Mouse (Mus musculus) midbrain, embryonic 13.5 days (tissue): ENCODE data around the gene Krba1. TPM values are rescaled to one million over a fixed set of nuclear protein-coding genes. Genes with fewer than 3 reads are reported as not detected.

ENCODE experiments used
- ATAC-seq: fragments of 200-750 bp; cut with Nextera tagmentation; 2 replicates; pipeline ENCODE4 v1.8.0; 2017; ENCODE audit warnings: mild to moderate bottlenecking, moderate TSS enrichment, moderate library complexity
- H3K27ac ChIP-seq: fragments of 300-500 bp; sonication (generic); 2 replicates; pipeline ENCODE4 v1.5.1; 2015; ENCODE audit warnings: inconsistent platforms, mild to moderate bottlenecking, moderate library complexity
- H3K27me3 ChIP-seq: fragments of 300-500 bp; sonication (generic); 2 replicates; pipeline ENCODE4 v1.6.1; 2015; ENCODE audit warnings: mild to moderate bottlenecking, inconsistent platforms
- H3K36me3 ChIP-seq: fragments of 300-500 bp; sonication (generic); 2 replicates; pipeline ENCODE4 v1.6.1; 2015; ENCODE audit warnings: mild to moderate bottlenecking, inconsistent platforms
- H3K4me1 ChIP-seq: fragments of 300-500 bp; sonication (generic); replicated peaks from 2 replicates; pipeline ENCODE4 v1.6.1; 2015; ENCODE audit warnings: inconsistent platforms
- H3K4me2 ChIP-seq: fragments of 300-500 bp; sonication (generic); replicated peaks from 2 replicates; pipeline ENCODE4 v1.6.1; 2015; ENCODE audit warnings: moderate library complexity, mild to moderate bottlenecking, inconsistent platforms
- H3K4me3 ChIP-seq: fragments of 300-500 bp; sonication (generic); replicated peaks from 2 replicates; pipeline ENCODE4 v1.5.1; 2015; ENCODE audit warnings: mild to moderate bottlenecking, inconsistent platforms
- H3K9ac ChIP-seq: fragments of 300-500 bp; sonication (generic); replicated peaks from 2 replicates; pipeline ENCODE4 v1.6.1; 2015; ENCODE audit warnings: mild to moderate bottlenecking, inconsistent platforms
- H3K9me3 ChIP-seq: fragments of 300-500 bp; sonication (generic); 2 replicates; pipeline ENCODE4 v1.6.1; 2016; ENCODE audit warnings: mild to moderate bottlenecking, inconsistent platforms
- WGBS: fragments of 180-500 bp; shearing (Covaris S2); methylation state at CpG from one replicate; pipeline ENCODE4 v1.1.7; 2015; 5-methylcytosine and 5-hydroxymethylcytosine counted together
- polyA plus RNA-seq: library from polyadenylated mRNA; unstranded; fragments of >200 nt; fragmentation: Nextera tagmentation; extraction: Ambion mirVana; gene quantifications from 2 replicates; pipeline ENCODE4 v1.2.1, GENCODE M21; 2015

Krba1 gene
- polyA plus RNA-seq, 1 experiment from 2014 or later = 29.0 TPM

DNA sequence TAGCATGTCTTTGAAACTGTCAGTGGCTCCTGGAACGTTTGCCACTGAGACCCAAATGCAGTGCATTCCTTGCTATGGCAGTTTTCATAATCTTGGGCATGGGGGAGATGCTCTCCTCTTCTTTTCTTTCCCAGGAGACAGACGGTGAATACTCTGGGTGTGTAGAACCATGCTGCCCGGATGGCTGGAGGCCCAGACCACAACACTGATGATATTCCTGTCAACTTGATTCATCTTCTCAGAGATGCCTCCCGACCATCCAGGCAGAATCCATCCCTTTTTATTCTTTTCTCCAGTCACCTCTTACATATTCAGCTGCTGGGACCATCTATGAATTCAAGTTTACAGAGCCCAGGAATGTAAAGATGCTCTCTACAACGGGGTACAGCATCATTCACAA is 35.4 kb downstream of the Krba1 start:
- no peaks in the 10 kb centered on the region for H3K36me3 ChIP-seq
- no peaks in the 10 kb centered on the region for H3K9me3 ChIP-seq
- 82% methylated on average over 5 of the region's 5 CpGs for WGBS
- no peak for ATAC-seq
- H3K27me3 ChIP-seq = no peaks in the 10 kb centered on the region
- no peak overlapping the region for H3K4me3 ChIP-seq
- no peak overlapping the region for H3K9ac ChIP-seq
- no peak overlapping the region for H3K4me2 ChIP-seq
- peaks cover 6% of the 10 kb centered on the region; the same call in 1 of the 2 replicates for H3K4me1 ChIP-seq
- no peak overlapping the region for H3K27ac ChIP-seq

DNA sequence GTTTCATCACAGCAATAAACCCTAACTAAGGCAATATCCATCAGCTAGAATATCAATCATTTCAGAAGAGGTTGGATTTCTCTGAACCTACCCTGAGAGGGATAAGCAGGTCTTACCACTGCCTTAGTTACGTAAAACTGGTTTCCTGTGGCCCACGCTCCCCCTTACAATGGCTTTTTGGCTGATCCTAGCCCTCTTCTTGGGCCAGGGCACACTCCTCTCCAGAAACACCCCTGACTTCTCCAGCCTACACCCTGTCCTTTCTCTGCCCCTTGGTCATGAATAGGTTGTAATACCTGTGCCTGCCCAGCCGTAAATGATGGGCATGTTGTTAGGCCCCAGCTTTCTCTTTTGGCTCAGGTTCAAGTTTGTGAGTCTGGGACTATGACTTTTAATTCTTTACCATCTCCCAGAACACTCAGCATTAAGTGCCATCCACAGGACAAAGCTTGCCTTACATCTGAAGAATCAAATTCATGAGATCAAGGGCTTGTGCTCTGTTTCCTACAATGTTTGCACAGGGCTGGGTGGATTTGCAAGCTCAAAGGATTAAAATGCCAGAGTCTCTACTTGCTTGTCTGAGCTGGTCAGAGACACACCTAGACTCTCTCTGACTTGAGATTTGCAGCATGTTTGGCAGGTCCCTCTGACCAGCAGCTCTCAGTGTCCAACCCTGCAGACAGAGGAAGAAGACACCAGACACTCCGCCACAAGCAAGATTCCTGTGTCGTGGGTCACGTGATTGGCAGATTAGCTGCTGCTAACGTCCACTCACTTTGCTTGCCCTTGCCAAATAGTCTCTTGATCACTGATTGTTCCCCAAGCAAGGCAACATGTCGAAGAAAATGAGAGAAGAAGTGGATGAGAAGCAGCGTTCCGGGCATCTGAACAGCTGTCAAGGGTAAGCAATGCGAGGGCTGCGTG is 37.8 kb downstream of the Krba1 start:
- H3K9me3 ChIP-seq = no peaks in the 10 kb centered on the region
- no peak overlapping the region for H3K9ac ChIP-seq
- 65% methylated on average over 12 of the region's 12 CpGs for WGBS
- H3K4me3 ChIP-seq = no peak overlapping the region
- H3K27me3 ChIP-seq = peaks cover 18% of the 10 kb centered on the region
- H3K27ac ChIP-seq = no peak overlapping the region
- ATAC-seq = no peak
- no peak overlapping the region for H3K4me2 ChIP-seq
- H3K4me1 ChIP-seq = peaks cover 9% of the 10 kb centered on the region
- peaks cover 9% of the 10 kb centered on the region for H3K36me3 ChIP-seq

DNA sequence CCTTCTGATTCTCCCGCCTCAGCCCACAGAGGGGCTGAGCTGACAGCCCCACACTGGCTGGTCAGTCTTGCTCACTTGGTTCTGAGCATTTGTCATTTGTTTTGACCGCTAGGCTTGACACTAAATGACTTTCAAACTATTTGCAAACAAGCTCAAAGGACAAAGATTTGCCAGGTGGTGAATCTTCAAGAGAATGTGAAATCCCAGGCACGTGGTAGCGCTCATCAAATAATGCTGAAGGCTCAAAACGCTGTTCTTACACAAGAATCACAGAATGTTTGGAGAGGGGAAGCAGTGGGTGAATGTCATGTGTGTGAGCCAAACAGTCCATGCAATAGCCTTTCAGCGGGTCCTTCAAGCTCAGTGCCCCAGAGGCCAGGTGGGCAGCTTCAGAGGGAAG is 39.3 kb downstream of the Krba1 start:
- 65% methylated on average over 6 of the region's 6 CpGs for WGBS
- peaks cover 17% of the 10 kb centered on the region for H3K36me3 ChIP-seq
- H3K4me1 ChIP-seq = peaks cover 24% of the 10 kb centered on the region
- no peaks in the 10 kb centered on the region for H3K9me3 ChIP-seq
- H3K27me3 ChIP-seq = peaks cover 33% of the 10 kb centered on the region
- H3K4me3 ChIP-seq = no peak overlapping the region
- H3K9ac ChIP-seq = no peak overlapping the region
- no peak for ATAC-seq
- H3K27ac ChIP-seq = no peak overlapping the region
- no peak overlapping the region for H3K4me2 ChIP-seq

DNA sequence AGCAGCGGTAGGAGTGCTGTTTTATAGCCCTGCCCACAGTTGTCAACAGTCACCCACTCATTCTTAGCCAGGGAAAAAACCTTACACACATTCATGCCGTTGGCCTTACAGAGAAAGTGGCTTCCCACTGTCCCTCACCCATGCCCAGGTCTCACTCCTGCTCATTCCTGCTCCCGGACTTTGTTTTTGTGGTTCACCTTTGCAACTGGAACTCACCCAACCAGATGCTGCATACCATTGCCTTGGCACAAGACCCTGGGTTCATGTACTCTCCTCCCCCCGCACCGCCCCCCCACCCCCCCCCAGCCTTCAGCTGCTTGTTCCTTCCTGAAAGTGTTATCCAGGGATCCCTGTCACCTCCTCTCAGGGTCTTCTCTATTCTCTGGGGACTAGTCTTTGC is 39.7 kb downstream of the Krba1 start:
- ATAC-seq = no peak
- H3K4me2 ChIP-seq = no peak overlapping the region
- 74% methylated on average over 5 of the region's 5 CpGs for WGBS
- no peak overlapping the region for H3K9ac ChIP-seq
- H3K27ac ChIP-seq = no peak overlapping the region
- H3K27me3 ChIP-seq = peaks cover 38% of the 10 kb centered on the region
- peaks cover 17% of the 10 kb centered on the region for H3K36me3 ChIP-seq
- H3K4me1 ChIP-seq = peaks cover 27% of the 10 kb centered on the region
- no peaks in the 10 kb centered on the region for H3K9me3 ChIP-seq
- no peak overlapping the region for H3K4me3 ChIP-seq

DNA sequence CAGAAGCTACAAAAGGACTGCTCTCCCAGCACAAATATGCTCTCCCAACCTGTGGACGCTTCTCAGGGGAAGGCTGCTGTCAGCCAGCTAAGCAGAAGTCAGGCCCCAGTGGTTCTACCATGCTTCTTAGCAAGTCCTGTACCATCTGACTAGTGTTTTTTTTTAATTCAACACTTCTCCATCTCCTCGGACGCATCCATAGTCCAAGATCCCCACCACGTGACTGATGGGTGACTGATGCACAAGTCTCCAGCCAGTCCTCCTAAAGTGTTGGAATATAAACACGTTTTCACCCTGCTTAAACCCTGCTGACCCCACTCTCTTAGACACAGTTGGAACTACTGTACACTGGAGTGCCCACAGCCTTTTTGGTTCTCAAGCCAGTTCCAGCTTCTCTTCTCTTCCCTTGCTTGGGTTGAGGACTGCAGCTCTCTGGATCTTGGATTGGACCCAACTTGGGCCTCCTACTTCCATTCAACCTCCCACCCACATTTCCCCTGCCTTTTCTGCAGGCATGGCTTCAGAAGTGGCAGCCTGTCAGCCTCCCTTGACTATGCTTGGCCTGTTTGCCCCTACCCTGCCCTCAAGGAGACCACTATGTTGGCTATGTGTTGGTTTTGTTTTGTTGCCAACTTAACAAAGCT is 40.4 kb downstream of the Krba1 start:
- Histone ChIP-seq H3K4me2 (no peak overlapping the region), H3K4me1 (peaks cover 33% of the 10 kb centered on the region), H3K36me3 (peaks cover 17% of the 10 kb centered on the region), H3K4me3 (no peak overlapping the region), H3K27me3 (peaks cover 44% of the 10 kb centered on the region), H3K27ac (no peak overlapping the region), H3K9me3 (no peaks in the 10 kb centered on the region), H3K9ac (no peak overlapping the region)
- ATAC-seq = no peak
- WGBS = 84% methylated on average over 5 of the region's 5 CpGs

DNA sequence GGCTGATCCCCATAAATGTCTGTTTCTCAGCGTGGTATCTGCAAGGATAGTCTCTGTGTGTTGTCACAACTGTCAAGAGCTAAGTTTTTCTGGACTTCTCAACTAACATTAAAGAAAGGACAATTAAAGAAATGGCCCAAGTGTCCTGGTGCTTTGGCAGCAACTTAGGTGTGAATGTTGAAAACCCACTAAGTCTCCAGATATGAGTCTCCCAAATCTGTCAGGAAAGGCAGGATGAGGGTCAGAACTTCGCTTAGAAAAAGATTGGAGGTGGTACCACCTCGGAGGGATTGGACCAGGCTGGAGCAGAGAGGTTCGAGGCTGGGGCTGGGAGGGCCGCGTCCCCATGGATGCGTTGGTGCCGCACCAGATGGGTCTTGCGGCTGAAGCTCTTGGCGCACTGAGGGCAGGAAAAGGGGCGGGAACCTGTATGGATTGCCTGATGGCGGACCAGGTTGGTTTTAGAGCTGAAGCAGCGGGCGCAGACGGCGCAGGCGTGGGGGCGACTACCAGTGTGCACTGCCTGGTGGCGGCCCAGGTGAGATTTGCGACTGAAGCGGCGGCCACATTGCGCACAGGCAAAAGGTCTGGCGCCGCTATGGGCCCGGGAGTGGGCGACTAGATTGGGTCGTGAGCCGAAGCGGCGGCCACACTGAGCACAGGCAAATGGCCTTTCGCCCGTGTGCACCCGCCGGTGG is 42.4 kb downstream of the Krba1 start:
- Histone ChIP-seq H3K4me3 (peak overlapping the region; percentile 25), H3K4me2 (peak overlapping the region; percentile 47), H3K9me3 (no peaks in the 10 kb centered on the region), H3K36me3 (peaks cover 32% of the 10 kb centered on the region), H3K9ac (no peak overlapping the region; the same call in 1 of the 2 replicates), H3K27ac (no peak overlapping the region), H3K4me1 (peaks cover 38% of the 10 kb centered on the region), H3K27me3 (peaks cover 47% of the 10 kb centered on the region)
- no peak for ATAC-seq
- 32% methylated on average over 35 of the region's 35 CpGs for WGBS

DNA sequence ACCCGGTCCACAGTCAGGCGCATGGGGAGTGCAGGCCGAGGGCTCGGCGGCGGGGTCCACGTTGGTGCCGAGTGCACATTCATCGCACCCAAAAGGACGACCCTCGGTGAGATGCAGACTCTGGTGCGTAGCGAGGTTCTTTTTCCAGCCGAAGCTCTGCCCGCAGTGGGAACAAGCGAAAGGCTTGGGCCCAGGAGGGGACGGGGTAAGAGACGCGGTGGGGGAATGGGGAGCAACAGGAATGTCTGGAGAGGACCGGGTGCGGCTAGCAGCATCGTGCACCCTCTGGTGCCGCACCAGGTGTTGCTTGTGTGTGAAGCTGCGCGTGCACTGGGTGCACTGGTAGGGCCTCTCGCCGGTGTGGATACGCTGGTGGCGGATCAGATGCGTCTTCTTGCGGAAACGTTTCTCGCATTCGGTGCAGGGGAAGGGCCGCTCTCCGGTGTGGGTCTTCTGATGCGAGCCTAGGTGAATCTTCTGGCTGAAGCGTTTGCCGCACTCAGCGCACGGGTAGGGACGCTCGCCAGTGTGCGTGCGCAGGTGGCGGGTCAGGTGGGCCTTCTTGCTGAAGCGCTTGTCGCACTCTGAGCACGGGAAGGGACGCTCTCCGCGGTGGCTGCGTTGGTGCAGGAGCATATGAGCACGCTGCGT is 43.2 kb downstream of the Krba1 start:
- H3K4me3 ChIP-seq = peak overlapping the region; percentile 25
- H3K36me3 ChIP-seq = peaks cover 32% of the 10 kb centered on the region
- H3K4me1 ChIP-seq = peaks cover 40% of the 10 kb centered on the region
- WGBS = 11% methylated on average over 55 of the region's 55 CpGs
- H3K9ac ChIP-seq = peak overlapping the region; percentile 42
- ATAC-seq = peak; percentile 35
- peak overlapping the region; percentile 47 for H3K4me2 ChIP-seq
- no peaks in the 10 kb centered on the region for H3K9me3 ChIP-seq
- peaks cover 47% of the 10 kb centered on the region for H3K27me3 ChIP-seq
- H3K27ac ChIP-seq = no peak overlapping the region

DNA sequence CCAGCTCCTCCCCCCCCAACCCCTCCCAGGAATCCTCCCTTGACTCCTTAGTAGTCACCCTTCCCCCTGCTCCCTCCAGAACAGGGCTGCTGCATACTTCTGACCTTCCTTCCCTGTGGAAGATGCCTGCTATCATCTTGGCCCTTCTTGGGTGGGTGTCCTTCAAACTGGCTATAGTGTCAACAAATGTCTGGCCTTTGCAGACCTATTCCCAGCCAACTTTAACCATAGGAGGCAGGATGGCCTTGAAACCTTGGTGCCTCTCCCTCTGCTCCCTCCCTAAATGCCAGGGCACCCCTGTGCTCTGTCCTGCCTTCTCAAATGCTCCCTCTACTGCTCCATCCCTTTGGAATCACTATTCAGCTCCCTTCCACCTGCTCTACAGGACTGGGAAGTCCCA is 44.3 kb downstream of the Krba1 start:
- peaks cover 47% of the 10 kb centered on the region for H3K27me3 ChIP-seq
- H3K27ac ChIP-seq = no peak overlapping the region
- H3K9ac ChIP-seq = no peak overlapping the region
- ATAC-seq = no peak
- H3K9me3 ChIP-seq = no peaks in the 10 kb centered on the region
- peaks cover 32% of the 10 kb centered on the region for H3K36me3 ChIP-seq
- H3K4me3 ChIP-seq = no peak overlapping the region
- peaks cover 42% of the 10 kb centered on the region for H3K4me1 ChIP-seq
- H3K4me2 ChIP-seq = no peak overlapping the region

DNA sequence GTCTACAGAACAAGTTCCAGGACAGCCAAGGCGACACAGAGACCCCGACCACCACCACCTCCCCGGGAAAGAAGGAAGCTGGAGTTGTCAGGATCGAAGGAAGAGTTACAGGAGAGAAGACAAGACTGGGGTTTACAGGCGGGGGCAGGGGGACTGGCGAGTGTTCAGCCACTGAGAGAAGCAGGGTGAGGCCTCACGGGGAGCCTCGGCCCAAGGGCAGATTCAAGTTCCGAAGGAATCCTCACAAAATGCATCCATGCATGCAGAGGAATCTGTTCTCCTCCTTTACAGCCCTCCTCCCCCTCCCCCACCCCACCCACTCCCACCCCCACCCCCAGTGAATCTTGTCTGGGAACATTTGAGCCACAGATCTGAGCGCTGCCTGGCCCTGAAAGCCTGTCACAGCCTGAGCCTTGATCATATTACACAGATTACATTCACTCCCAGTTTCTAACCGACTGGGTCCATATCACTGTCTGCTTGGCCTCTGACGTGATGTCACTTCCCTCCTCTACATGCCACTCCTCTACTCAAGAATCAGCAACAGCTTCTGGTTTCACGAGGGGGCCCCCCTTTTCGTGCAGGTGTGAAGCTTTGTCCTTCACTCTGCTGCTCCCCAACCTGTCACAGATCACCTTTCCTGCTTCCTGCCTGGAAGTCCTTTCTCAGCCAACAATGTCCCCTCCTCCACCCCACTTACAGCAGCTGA is 45.1 kb downstream of the Krba1 start:
- no peak overlapping the region for H3K27ac ChIP-seq
- peaks cover 42% of the 10 kb centered on the region for H3K4me1 ChIP-seq
- H3K9ac ChIP-seq = no peak overlapping the region
- H3K4me2 ChIP-seq = no peak overlapping the region
- no peak for ATAC-seq
- 43% methylated on average over 14 of the region's 14 CpGs for WGBS
- no peak overlapping the region for H3K4me3 ChIP-seq
- H3K9me3 ChIP-seq = no peaks in the 10 kb centered on the region
- H3K36me3 ChIP-seq = peaks cover 32% of the 10 kb centered on the region
- peaks cover 47% of the 10 kb centered on the region for H3K27me3 ChIP-seq

DNA sequence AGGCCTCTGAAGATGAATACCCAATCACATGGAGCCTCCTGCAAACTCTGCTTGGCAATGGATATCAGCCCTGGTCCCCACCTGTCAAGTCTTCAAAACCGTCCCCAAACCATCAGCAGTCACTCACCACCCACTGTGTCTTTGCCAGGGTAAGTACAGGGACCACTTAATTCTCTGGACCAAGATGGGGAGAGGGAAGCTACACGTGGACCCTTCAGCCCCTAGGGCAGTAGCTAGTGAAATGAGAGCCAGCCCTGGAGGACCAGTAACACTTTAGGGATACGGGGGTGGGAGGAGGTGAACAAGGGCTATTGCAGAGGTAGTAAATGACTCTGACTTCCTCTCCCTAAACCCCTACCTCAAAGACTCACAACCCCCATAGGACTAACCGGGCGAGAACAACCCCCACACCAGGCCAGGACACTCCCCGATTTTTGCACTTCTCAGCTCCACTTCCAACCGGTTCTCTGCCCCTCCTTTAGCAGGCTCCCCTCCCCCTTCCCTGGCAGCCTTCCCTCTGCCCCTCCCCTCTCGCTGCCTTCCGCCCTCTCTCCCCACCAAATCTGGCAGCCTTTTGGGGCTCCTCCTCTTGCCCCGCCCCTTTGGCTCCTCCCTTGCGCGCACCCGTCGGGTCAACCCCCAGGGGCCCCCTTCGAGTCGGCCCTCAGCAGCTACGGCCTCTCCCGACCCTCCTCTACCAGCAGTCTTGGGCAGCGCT is 48.4 kb downstream of the Krba1 start:
- peak overlapping the region; percentile 95 for H3K4me2 ChIP-seq
- peaks cover 16% of the 10 kb centered on the region for H3K36me3 ChIP-seq
- H3K9me3 ChIP-seq = no peaks in the 10 kb centered on the region
- under 1% methylated on average over 19 of the region's 19 CpGs for WGBS
- peak; percentile 86 for ATAC-seq
- peaks cover 23% of the 10 kb centered on the region for H3K27me3 ChIP-seq
- peak overlapping the region; percentile 80 for H3K27ac ChIP-seq
- H3K4me1 ChIP-seq = peaks cover 42% of the 10 kb centered on the region
- peak overlapping the region; percentile 80 for H3K4me3 ChIP-seq
- peak overlapping the region; percentile 58 for H3K9ac ChIP-seq
